ENCODE assay signal across 12 mouse cellular contexts in the genomic region with DNA sequence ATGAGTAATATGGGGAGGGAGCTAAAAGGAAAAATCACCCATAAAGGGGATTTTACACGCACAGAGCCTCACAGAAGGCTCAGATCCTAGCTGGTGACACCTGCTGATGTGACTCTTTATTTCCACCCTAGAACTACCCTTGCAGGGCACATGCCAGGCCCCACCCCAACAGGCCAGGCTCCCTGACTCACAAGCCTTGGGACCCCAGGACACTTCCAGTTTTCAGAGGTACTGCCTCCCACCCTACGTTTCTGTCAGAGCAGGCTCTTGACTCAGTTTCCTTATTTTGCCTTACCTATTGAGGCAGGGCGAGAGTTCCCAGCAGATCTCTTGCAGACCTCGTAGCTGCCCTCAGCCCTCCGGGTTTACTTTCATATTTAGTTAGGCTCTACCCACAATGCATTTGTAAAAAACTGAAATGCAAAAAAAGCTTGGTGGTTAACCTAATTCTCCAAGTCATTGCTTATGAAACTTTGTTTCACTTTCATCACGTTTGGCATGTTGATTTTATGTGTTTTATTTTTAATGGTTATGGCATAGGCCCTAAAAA. TPM values are rescaled to one million over a fixed set of nuclear protein-coding genes. Genes with fewer than 3 reads are reported as not detected.
A peak's percentile ranks its signal among the peaks of the same experiment; 100 is the strongest.
DNase-seq lines count a peak whose midpoint lies in the region; ATAC-seq and TF ChIP-seq lines count a peak whose summit lies in the region.
"Had no signal": no experiment of that assay in that cellular context is flagged by ENCODE, and none has a peak within 500 bp of the region (broad histone marks: within the 10 kb centered on the region; RNA-seq: fewer than 3 reads in every experiment).

No protein-coding gene starts in this region.

- no peaks in the 10 kb centered on the region for H3K9me3 ChIP-seq in liver, embryonic 14.5 days (ENCODE audit: control insufficient read depth, low read length)
- H3K9me3 ChIP-seq: hindbrain, embryonic 13.5 days; stomach, embryonic 15.5 days had no signal

- H3K4me1 ChIP-seq in liver, embryonic 14.5 days (replicated peaks; ENCODE audit: control insufficient read depth in 2 of 2, insufficient read depth in 2 of 2, low read length in 1 of 2): no peaks in the 10 kb centered on the region
- H3K4me1 ChIP-seq: hindbrain, embryonic 13.5 days; stomach, embryonic 15.5 days had no signal

- H3K9ac ChIP-seq in liver, embryonic 14.5 days (replicated peaks): no peak overlapping the region; the same call in 1 of the 2 replicates
- H3K9ac ChIP-seq: hindbrain, embryonic 13.5 days; stomach, embryonic 15.5 days had no signal

- peak overlapping the region; percentile 31; the same call in 1 of the 2 replicates for H3K4me2 ChIP-seq in liver, embryonic 14.5 days (ENCODE audit: low read depth)
- H3K4me2 ChIP-seq: hindbrain, embryonic 13.5 days; stomach, embryonic 15.5 days had no signal

- intact Hi-C loops in left cerebral cortex, postnatal 4 days (cut with DNase I): no loop called here

- 49% methylated on average over 6 of the region's 6 CpGs for WGBS in liver, embryonic 14.5 days (ENCODE audit: insufficient replicate concordance)

- TF ChIP-seq EP300 in liver, embryonic 14.5 days (IDR thresholded peaks at IDR 0.05; ENCODE audit: low read depth): no peak

- H3K27me3 ChIP-seq in liver, embryonic 14.5 days (ENCODE audit: control insufficient read depth, insufficient read depth, low read length): no peaks in the 10 kb centered on the region
- H3K27me3 ChIP-seq: hindbrain, embryonic 13.5 days; stomach, embryonic 15.5 days had no signal

- no peak for ATAC-seq in liver, embryonic 14.5 days (ENCODE audit: insufficient read depth)
- peak; percentile 81 for ATAC-seq in erythroblast, adult 5-6 weeks (replicated peaks; ENCODE audit: low FRiP score, poor library complexity, severe bottlenecking)

- no peak for TF ChIP-seq CTCF in liver, embryonic 14.5 days (IDR thresholded peaks at IDR 0.05; ENCODE audit: low read depth)

- no peaks in the 10 kb centered on the region for H3K36me3 ChIP-seq in liver, embryonic 14.5 days (replicated peaks; ENCODE audit: control insufficient read depth, insufficient read depth, low read depth)
- H3K36me3 ChIP-seq: hindbrain, embryonic 13.5 days; stomach, embryonic 15.5 days had no signal

- H3K27ac ChIP-seq in liver, embryonic 14.5 days: no peak overlapping the region
- H3K27ac ChIP-seq: hindbrain, embryonic 13.5 days; left cerebral cortex, adult 2 months; stomach, embryonic 15.5 days had no signal

- no peak overlapping the region for H3K4me3 ChIP-seq in liver, embryonic 14.5 days (ENCODE audit: insufficient read depth in 1 of 2, low read depth in 2 of 2, low read length in 2 of 2)
- H3K4me3 ChIP-seq: hindbrain, embryonic 13.5 days; left cerebral cortex, adult 2 months; stomach, embryonic 15.5 days had no signal

- no peak for DNase-seq in liver, embryonic 14.5 days (ENCODE audit: low read depth in 3 of 3, low spot score in 3 of 3)
- DNase-seq in liver: no peak
- DNase-seq in natural killer cell, adult 2 months (ENCODE audit: low spot score in 2 of 2): peak; percentile 73 to 75
- DNase-seq in thymus, postnatal 36 days: peak; percentile 75 to 78
- no peak for DNase-seq in left cerebral cortex, postnatal 4 days
- DNase-seq in testis, postnatal 10 days (ENCODE audit: low spot score): no peak
- no peak for DNase-seq in kidney, adult 18-20 months
- DNase-seq: embryo, embryonic 11 days had no signal

RNA-seq across cellular contexts. Expression of a gene that starts 41.5 kb away (rescaled TPM):
- 35.3 and 69.3 TPM in 2 replicates for polyA plus RNA-seq in liver, embryonic 14.5 days (2012; rRNA removed)
- polyA plus RNA-seq in liver, embryonic 14.5 days (2014; fragmentation: Nextera tagmentation; extraction: Ambion mirVana): 46.2 and 49.1 TPM in 2 replicates
- 107 and 136 TPM in 2 replicates for total RNA-seq in erythroblast, adult 5-6 weeks (2015; ENCODE audit: low replicate concordance)
- total RNA-seq in erythroblast, adult 5-6 weeks (2017; ENCODE audit: low replicate concordance): 119 and 162 TPM in 2 replicates
- 10 to 100 TPM; 65.4 to 69.6 TPM for total RNA-seq in left cerebral cortex, postnatal 4 days (2021)

Comparison
In these comparisons a context has a peak if more than half of its experiments do, and no peak if none do; other contexts are left out.
1. DNase-seq: peak in natural killer cell, adult 2 months (2 of 2) and thymus, postnatal 36 days (2 of 2); none in liver, embryonic 14.5 days (0 of 3), liver (single experiment), left cerebral cortex, postnatal 4 days (single experiment), testis, postnatal 10 days (single experiment) and kidney, adult 18-20 months (single experiment).